Mouse (Mus musculus) heart, adult 2 months (tissue): ENCODE measurements at regions not wholly inside any gene's neighbourhood (a gene's known extent, or its start where the extent isn't known, plus 50 kb on each side); places are given as distances from the start of the nearest gene placed in this dataset.

Experiments used
- DNase-seq, 2 experiments: peaks; one replicate each; pipeline ENCODE4 v3.0.0; 2021
- H3K27ac ChIP-seq: fragments of 200-600 bp; 2 replicates; pipeline ENCODE4 v1.8.1; 2022
- H3K27me3 ChIP-seq: fragments of 200-500 bp; 2 replicates; pipeline ENCODE4 v1.6.1; 2012; ENCODE audit warnings: mild to moderate bottlenecking, low read length, inconsistent platforms, mixed read lengths; ENCODE audit not compliant: control insufficient read depth, insufficient read depth
- H3K36me3 ChIP-seq: fragments of 200-500 bp; 2 replicates; pipeline ENCODE4 v1.6.1; 2012; ENCODE audit warnings: low read length, inconsistent platforms; ENCODE audit not compliant: control insufficient read depth, insufficient read depth
- H3K4me1 ChIP-seq: fragments of 200-500 bp; 2 replicates; pipeline ENCODE4 v1.6.1; 2011; ENCODE audit warnings: low read length; ENCODE audit not compliant: control insufficient read depth, insufficient read depth
- H3K4me3 ChIP-seq: fragments of 200-600 bp; 2 replicates; pipeline ENCODE4 v1.8.1; 2022
- H3K79me2 ChIP-seq: fragments of 200-500 bp; replicated peaks from 2 replicates; pipeline ENCODE4 v1.6.1; 2012; ENCODE audit warnings: mild to moderate bottlenecking, inconsistent platforms, low read length, moderate library complexity, mixed read lengths; ENCODE audit not compliant: control insufficient read depth, insufficient read depth
- H3K9ac ChIP-seq: fragments of 200-500 bp; 2 replicates; pipeline ENCODE4 v1.6.1; 2012; ENCODE audit warnings: low read depth, mild to moderate bottlenecking, control low read depth, inconsistent platforms, low read length, mixed read lengths
- CTCF ChIP-seq: fragments of 200-600 bp; IDR thresholded peaks from 2 replicates; pipeline ENCODE4 v1.8.1; 2022; ENCODE audit warnings: antibody characterized with exemption, mild to moderate bottlenecking, moderate library complexity
- EP300 ChIP-seq: fragments of 200-500 bp; IDR thresholded peaks from 2 replicates; pipeline ENCODE4 v1.6.1; 2011; ENCODE audit warnings: low read depth, low read length, control low read depth; ENCODE audit not compliant: insufficient read depth
- POLR2A ChIP-seq: fragments of 200-500 bp; IDR thresholded peaks from 2 replicates; pipeline ENCODE4 v1.6.1; 2011; ENCODE audit warnings: mild to moderate bottlenecking, low read depth, low read length, control low read depth; ENCODE audit not compliant: insufficient read depth
- WGBS: fragments of 180-500 bp; shearing (Covaris S2); methylation state at CpG from one replicate; pipeline ENCODE4 v1.1.7; 2018; 5-methylcytosine and 5-hydroxymethylcytosine counted together
- intact Hi-C: fragments of 180-260 bp; cut with DNase I; formaldehyde crosslinking; loops from one replicate; pipeline ENCODE4 v1.15.1; 2025

DNA sequence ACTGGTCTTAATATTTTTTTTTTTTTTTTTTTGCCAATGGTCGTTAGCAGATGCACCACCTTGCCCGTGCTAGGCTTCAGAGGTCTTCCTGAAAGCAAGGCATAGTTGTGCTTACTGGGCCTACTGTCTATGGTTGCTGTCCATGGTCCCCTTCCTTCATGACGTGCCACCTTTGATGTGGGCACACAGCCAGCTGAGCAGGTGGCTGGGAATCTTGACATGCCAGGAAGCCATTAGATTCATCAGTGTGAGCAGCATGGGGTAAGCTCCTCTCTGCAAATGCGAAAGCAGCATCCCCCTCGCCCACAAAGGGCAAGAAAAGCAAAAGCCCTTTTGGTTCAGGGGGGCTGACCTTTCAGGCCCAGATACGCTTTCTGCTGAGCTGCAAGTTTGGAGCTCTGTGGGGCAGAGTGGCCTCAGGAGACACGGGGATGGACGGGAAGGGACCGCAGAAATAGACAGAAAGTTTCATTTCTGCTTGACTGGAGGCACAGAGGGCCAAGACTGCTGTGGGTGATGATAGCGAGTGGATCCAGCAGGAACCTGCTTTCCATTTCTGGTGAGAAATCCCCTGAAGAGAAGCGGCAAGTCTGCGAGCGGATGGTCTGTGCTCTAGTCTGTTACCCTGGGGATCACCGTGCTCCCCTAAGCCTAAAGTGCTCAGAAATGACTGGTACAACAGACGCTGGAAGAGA lies 116.8 kb downstream of the Zfp326 start:
- TF ChIP-seq POLR2A (no peak), CTCF (no peak), EP300 (no peak)
- DNase-seq = no peak
- no peaks in the 10 kb centered on the region for H3K79me2 ChIP-seq

DNA sequence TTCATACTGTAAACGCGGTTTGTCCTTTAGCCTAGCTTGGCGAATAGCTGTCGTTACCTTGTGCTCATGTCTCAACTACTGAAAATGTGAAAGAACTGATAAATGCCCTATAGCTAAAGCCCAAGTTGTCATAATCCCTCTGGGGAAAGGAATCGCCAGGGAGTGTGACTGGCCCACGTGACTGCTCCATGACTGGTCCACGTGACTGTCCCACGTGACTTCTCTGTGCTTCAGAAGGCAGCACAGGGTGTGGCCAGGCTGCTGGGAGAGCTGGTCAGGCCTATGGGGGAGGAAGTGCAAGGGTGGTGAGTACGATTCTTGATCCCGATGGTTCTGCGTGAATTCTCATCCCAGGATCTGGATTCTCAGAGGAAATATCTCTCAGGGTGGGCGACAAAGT lies 114.4 kb downstream of the Zfp326 start:
- no peak for DNase-seq
- Histone ChIP-seq H3K9ac (no peak overlapping the region), H3K27ac (no peak overlapping the region), H3K79me2 (no peaks in the 10 kb centered on the region), H3K4me3 (no peak overlapping the region), H3K4me1 (no peaks in the 10 kb centered on the region), H3K36me3 (no peaks in the 10 kb centered on the region), H3K27me3 (no peaks in the 10 kb centered on the region)
- TF ChIP-seq CTCF (no peak), EP300 (no peak), POLR2A (no peak)
- intact Hi-C loops = no loop called here
- WGBS = 77% methylated on average over 12 of the region's 12 CpGs

More for the DNA sequence above, 116.8 kb downstream of the Zfp326 start:
- no peak overlapping the region for H3K9ac ChIP-seq
- no peak overlapping the region for H3K27ac ChIP-seq
- H3K4me3 ChIP-seq = no peak overlapping the region
- H3K36me3 ChIP-seq = no peaks in the 10 kb centered on the region
- intact Hi-C loops = no loop called here
- no peaks in the 10 kb centered on the region for H3K4me1 ChIP-seq
- WGBS = 68% methylated on average over 15 of the region's 15 CpGs
- H3K27me3 ChIP-seq = no peaks in the 10 kb centered on the region

DNA sequence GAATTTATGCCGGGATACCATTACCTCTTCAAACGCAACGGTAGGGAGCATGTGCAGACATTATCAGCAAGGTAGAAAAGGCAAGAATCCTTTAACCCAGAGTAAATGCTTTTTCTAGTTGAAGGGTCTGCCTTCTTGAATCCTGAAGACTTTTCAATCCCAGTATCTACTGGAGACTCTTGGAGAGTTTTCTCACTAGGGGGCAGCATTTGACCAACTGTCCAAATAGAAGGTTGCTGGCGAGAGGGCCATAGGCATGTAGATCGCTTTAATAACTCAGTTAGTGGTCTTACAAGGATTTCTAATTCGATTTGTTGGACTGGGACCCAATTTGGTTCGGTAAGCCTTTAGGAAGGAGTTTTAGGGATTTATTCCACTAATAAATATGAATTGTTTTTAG lies 110.0 kb downstream of the Zfp326 start:
- 34% methylated on average over 7 of the region's 7 CpGs for WGBS

DNA sequence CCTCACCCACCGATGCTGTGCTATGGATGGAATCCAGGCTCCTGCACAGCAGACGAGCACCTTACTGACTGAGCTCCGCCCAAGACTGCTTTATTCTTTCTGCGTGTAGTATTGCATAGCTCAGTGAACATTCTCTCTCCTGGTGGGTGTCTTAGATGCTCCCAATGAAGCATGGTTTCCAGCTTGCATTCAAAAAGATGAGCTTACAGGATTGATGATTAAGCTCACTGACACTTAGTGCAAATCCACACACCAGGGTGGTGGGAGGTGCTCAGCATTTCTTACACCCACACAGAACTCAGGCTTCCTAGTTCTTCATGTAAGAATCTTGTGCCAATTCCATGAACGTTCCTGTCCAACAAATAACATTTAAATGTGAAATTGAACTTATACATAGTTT lies 106.8 kb downstream of the Zfp326 start:
- H3K9ac ChIP-seq = no peak overlapping the region
- no peak for TF ChIP-seq CTCF
- TF ChIP-seq POLR2A = no peak
- TF ChIP-seq EP300 = no peak
- H3K4me1 ChIP-seq = no peaks in the 10 kb centered on the region
- intact Hi-C loops = loop anchor here (10.0 kb wide), 1 partner anchor 812 kb away; no protein-coding TSS in a partner anchor
- H3K4me3 ChIP-seq = no peak overlapping the region
- no peaks in the 10 kb centered on the region for H3K36me3 ChIP-seq
- H3K27ac ChIP-seq = no peak overlapping the region
- no peaks in the 10 kb centered on the region for H3K79me2 ChIP-seq
- WGBS = 79% methylated on average over 5 of the region's 5 CpGs
- no peaks in the 10 kb centered on the region; the same call in 1 of the 2 replicates for H3K27me3 ChIP-seq
- no peak for DNase-seq

More for the DNA sequence above, 110.0 kb downstream of the Zfp326 start:
- H3K79me2 ChIP-seq = no peaks in the 10 kb centered on the region
- intact Hi-C loops = loop anchor here (10.0 kb wide), 1 partner anchor 808 kb away; no protein-coding TSS in a partner anchor
- no peak overlapping the region for H3K9ac ChIP-seq
- no peak overlapping the region for H3K27ac ChIP-seq
- DNase-seq = no peak
- H3K27me3 ChIP-seq = no peaks in the 10 kb centered on the region; the same call in 1 of the 2 replicates
- TF ChIP-seq EP300 = no peak
- TF ChIP-seq CTCF = peak; percentile 75
- H3K4me3 ChIP-seq = no peak overlapping the region
- no peaks in the 10 kb centered on the region for H3K4me1 ChIP-seq
- no peaks in the 10 kb centered on the region for H3K36me3 ChIP-seq

DNA sequence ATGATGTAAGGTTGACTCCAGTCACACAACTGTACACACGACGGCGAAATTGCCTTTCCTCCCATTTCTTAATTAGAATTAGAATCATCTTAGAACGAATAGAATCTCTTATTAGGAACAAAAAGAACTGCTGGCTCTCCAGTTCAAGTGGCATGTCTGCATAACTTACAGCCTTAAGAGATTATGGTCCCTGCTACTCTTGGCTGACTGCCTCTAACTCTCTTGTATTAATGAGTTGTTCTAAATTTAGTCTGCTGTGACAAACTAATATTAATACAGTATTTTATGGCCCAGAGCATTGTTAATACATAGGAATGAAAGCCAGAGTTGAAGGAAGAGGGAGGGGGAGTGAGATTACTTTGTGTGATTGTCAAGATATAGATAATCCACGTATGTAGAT lies 100.4 kb downstream of the Zfp326 start:
- Histone ChIP-seq H3K27me3 (no peaks in the 10 kb centered on the region), H3K36me3 (no peaks in the 10 kb centered on the region), H3K79me2 (no peaks in the 10 kb centered on the region), H3K27ac (no peak overlapping the region), H3K4me1 (peaks cover 1% of the 10 kb centered on the region; the same call in 1 of the 2 replicates), H3K4me3 (peak overlapping the region; percentile 13; the same call in 1 of the 2 replicates), H3K9ac (no peak overlapping the region)
- WGBS = 19% methylated on average over 5 of the region's 5 CpGs
- DNase-seq = no peak
- intact Hi-C loops = no loop called here
- no peak for TF ChIP-seq CTCF
- TF ChIP-seq POLR2A = no peak
- TF ChIP-seq EP300 = no peak

DNA sequence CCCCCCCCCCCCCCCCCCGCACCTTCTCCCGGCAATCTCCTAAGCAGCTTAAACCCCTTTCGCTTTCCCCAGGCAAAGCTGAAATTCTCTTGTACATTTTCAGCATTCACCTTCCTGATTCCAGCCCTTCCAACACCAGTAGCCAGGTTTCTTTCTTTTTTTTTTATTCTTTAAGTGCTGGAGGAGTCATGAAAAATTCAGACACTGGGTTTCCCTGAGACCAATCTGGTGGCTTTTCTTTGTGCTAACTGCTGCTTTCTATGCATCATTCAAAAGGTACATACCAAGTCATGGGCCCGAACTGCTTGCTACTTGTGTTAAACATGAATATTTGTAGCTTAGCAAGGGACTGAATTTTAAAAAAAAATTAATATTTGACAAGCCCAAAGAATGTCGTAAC lies 99.7 kb downstream of the Zfp326 start:
- peaks cover 1% of the 10 kb centered on the region; the same call in 1 of the 2 replicates for H3K4me1 ChIP-seq
- no peak overlapping the region; the same call in 1 of the 2 replicates for H3K4me3 ChIP-seq
- no peaks in the 10 kb centered on the region for H3K79me2 ChIP-seq
- H3K36me3 ChIP-seq = no peaks in the 10 kb centered on the region
- TF ChIP-seq CTCF (no peak), POLR2A (no peak), EP300 (no peak)
- H3K9ac ChIP-seq = no peak overlapping the region
- H3K27me3 ChIP-seq = no peaks in the 10 kb centered on the region
- H3K27ac ChIP-seq = peak overlapping the region; percentile 27
- intact Hi-C loops = no loop called here
- DNase-seq = no peak
- 39% methylated on average over 5 of the region's 5 CpGs for WGBS
